Mouse (Mus musculus): Measurements from ENCODE around the gene Maml3. TPM values are rescaled to one million over a fixed set of nuclear protein-coding genes. Genes with fewer than 3 reads are reported as not detected.

Maml3 gene
- polyA plus RNA-seq, 1 experiment from 2014 or later = 2.9 TPM

DNA sequence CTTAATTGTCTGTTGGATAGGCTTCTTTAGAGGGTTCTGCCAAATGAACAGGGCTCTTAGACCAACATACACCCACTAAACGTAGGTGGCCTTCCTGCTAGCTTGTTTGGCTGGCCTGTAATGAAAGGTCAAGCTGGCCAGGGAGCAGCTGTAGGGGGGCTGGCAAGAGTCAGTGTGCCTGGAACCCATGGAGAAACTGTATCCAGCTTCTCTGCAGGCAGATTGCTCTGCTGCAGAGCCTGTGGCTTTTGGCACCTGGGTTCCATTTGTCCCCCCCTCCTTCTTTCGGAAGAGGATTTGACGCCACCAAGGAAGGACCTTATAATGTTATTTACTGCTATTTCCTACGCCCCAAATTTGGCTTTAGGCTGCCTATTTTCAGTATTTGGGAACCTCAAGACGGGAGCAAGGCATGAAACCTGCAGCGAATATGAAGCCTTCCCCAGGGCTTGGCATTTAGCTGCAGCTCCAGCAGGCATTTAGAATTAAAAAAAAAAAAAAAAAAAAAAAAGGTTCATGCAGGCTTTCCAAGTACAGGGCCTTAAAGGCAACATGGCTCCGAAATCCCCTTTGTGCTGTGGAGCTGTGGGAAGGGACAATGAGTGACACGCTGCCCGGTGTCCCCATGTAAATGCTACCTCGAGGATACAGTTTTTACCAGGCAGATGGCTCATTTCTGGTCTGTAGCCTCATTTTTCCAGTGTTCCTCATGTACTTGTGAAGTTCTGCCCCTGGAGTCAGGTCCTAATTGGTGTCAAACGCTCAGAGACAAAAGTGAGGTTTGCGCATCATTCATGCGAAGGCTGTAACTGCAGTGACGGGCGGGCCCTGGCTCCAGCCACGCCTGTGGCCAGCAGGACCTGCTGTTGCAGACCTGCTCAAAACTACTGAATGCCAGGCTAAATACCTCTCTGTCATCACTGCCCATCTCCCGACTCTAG is 356.2 kb downstream of the Maml3 start:
- 85% methylated on average over 17 of the region's 17 CpGs for WGBS
- Histone ChIP-seq H3K4me2 (replicated peaks; ENCODE audit: low read depth) (no peak overlapping the region), H3K36me3 (ENCODE audit: control insufficient read depth, insufficient read depth, low read length) (no peaks in the 10 kb centered on the region), H3K9ac (ENCODE audit: low read length) (no peak overlapping the region), H3K27me3 (ENCODE audit: control insufficient read depth, insufficient read depth, low read length) (no peaks in the 10 kb centered on the region), H3K4me1 (replicated peaks; ENCODE audit: control insufficient read depth, insufficient read depth) (no peaks in the 10 kb centered on the region; the same call in 1 of the 2 replicates), H3K4me3 (ENCODE audit: low read depth, low read length) (no peak overlapping the region), H3K9me3 (ENCODE audit: control insufficient read depth, low read length) (no peaks in the 10 kb centered on the region), H3K27ac (replicated peaks) (no peak overlapping the region)
- no peak for DNase-seq (ENCODE audit: low spot score)
- TF ChIP-seq EP300 (optimal IDR thresholded peaks at IDR 0.05) = no peak
- no peak for TF ChIP-seq CTCF (IDR thresholded peaks at IDR 0.05; ENCODE audit: low read depth)
- ATAC-seq (ENCODE audit: low FRiP score, low TSS enrichment) = no peak

DNA sequence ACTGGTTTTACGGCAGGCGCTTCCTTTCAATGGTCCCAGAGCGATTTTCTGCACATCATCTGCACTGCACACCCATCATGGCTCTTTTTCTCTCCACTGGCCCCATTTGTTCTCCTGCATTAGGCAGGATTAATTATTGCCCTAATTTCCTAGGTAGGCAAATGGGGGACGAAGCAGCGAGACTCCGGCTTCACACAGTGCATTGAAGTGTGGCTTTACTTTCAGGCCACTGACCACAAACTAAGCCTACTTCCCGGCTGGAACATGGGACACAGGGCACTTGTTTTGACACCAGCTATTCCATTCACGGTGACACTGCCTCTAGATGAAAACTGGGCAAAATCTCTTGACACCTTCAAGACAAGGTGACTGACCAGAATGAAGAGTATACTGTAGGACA is 358.1 kb downstream of the Maml3 start:
- Histone ChIP-seq H3K9me3 (ENCODE audit: control insufficient read depth, low read length) (no peaks in the 10 kb centered on the region), H3K4me1 (replicated peaks; ENCODE audit: control insufficient read depth, insufficient read depth) (no peaks in the 10 kb centered on the region; the same call in 1 of the 2 replicates), H3K4me3 (ENCODE audit: low read depth, low read length) (no peak overlapping the region), H3K9ac (ENCODE audit: low read length) (no peak overlapping the region), H3K27ac (replicated peaks) (no peak overlapping the region), H3K27me3 (ENCODE audit: control insufficient read depth, insufficient read depth, low read length) (no peaks in the 10 kb centered on the region), H3K36me3 (ENCODE audit: control insufficient read depth, insufficient read depth, low read length) (no peaks in the 10 kb centered on the region), H3K4me2 (replicated peaks; ENCODE audit: low read depth) (no peak overlapping the region)
- no peak for DNase-seq (ENCODE audit: low spot score)
- no peak for ATAC-seq (ENCODE audit: low FRiP score, low TSS enrichment)
- TF ChIP-seq CTCF (IDR thresholded peaks at IDR 0.05; ENCODE audit: low read depth) (no peak), EP300 (optimal IDR thresholded peaks at IDR 0.05) (no peak)
- 94% methylated on average over 8 of the region's 8 CpGs for WGBS

DNA sequence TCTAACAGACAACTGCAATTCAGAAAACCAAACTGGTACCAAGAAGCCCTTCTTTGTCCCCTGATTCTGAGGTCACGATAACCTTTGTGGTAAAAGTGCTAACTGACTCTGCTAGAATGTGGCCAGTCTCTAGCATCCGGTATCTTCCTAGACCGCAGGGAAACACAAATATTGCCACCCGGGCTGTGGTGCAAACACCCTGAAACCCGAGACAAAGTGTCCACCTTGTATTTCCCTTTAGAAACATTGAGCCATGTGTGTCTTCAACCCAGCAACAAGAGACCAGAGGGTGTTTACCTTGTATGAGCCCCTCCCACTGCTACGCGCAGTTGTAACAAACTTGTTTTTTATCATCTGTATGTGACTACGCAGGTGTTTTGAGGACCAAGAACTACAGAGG is 359.7 kb downstream of the Maml3 start:
- ATAC-seq (ENCODE audit: low FRiP score, low TSS enrichment) = no peak
- no peaks in the 10 kb centered on the region; the same call in 1 of the 2 replicates for H3K4me1 ChIP-seq (replicated peaks; ENCODE audit: control insufficient read depth, insufficient read depth)
- H3K9ac ChIP-seq (ENCODE audit: low read length) = no peak overlapping the region
- H3K36me3 ChIP-seq (ENCODE audit: control insufficient read depth, insufficient read depth, low read length) = no peaks in the 10 kb centered on the region
- DNase-seq (ENCODE audit: low spot score) = no peak
- no peak overlapping the region for H3K27ac ChIP-seq (replicated peaks)
- H3K4me3 ChIP-seq (ENCODE audit: low read depth, low read length) = no peak overlapping the region
- no peak overlapping the region for H3K4me2 ChIP-seq (replicated peaks; ENCODE audit: low read depth)
- H3K27me3 ChIP-seq (ENCODE audit: control insufficient read depth, insufficient read depth, low read length) = no peaks in the 10 kb centered on the region
- H3K9me3 ChIP-seq (ENCODE audit: control insufficient read depth, low read length) = no peaks in the 10 kb centered on the region
- no peak for TF ChIP-seq CTCF (IDR thresholded peaks at IDR 0.05; ENCODE audit: low read depth)
- TF ChIP-seq EP300 (optimal IDR thresholded peaks at IDR 0.05) = no peak
- 71% methylated on average over 8 of the region's 8 CpGs for WGBS

DNA sequence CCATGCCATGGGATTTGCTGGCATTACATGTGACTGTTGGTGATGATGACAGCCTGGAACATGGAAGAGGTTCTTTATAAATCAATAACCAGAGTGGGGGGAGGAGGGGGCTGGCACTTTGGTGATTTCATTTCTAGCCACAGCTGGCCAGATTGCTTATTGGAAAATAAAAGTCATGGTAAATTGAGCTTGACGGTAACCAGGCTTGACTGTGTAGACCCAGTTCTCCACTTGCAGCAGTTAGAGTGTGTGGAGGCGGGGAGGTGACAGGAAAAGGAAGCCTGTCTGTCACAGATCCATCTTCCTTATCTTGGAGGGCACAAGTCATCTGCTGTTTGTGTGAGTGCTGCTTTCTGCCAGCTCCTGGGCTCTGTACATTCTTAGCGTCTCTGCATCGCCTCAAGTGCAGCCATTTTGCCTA is 360.5 kb downstream of the Maml3 start:
- no peaks in the 10 kb centered on the region for H3K9me3 ChIP-seq (ENCODE audit: control insufficient read depth, low read length)
- TF ChIP-seq EP300 (optimal IDR thresholded peaks at IDR 0.05) = no peak
- no peak for TF ChIP-seq CTCF (IDR thresholded peaks at IDR 0.05; ENCODE audit: low read depth)
- no peak overlapping the region for H3K4me2 ChIP-seq (replicated peaks; ENCODE audit: low read depth)
- ATAC-seq (ENCODE audit: low FRiP score, low TSS enrichment) (no peak; the same call in 1 of the 2 replicates), DNase-seq (ENCODE audit: low spot score) (no peak)
- H3K27ac ChIP-seq (replicated peaks) = no peak overlapping the region
- no peak overlapping the region for H3K4me3 ChIP-seq (ENCODE audit: low read depth, low read length)
- no peaks in the 10 kb centered on the region for H3K4me1 ChIP-seq (replicated peaks; ENCODE audit: control insufficient read depth, insufficient read depth)
- no peaks in the 10 kb centered on the region for H3K36me3 ChIP-seq (ENCODE audit: control insufficient read depth, insufficient read depth, low read length)
- H3K27me3 ChIP-seq (ENCODE audit: control insufficient read depth, insufficient read depth, low read length) = no peaks in the 10 kb centered on the region
- 66% methylated on average over 4 of the region's 4 CpGs for WGBS
- no peak overlapping the region for H3K9ac ChIP-seq (ENCODE audit: low read length)

DNA sequence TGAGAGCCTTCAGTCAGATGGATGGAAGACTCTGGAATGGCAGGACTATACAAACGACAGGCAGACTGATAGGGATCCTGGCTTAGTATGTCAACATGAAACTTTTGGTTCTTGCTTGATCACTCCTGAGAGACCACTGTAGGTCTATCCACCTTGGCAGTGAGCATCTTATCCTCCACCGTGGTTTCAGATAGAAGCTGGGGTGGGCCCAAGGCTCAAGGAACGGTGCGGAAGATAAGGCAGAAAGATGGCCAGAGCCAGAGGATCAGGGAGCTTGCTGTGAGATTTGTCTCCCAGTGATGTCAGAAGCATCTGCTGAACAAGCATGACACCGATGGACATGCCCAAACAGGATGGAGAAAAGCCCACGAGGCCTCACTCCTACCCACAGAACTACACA is 362.5 kb downstream of the Maml3 start:
- H3K36me3 ChIP-seq (ENCODE audit: control insufficient read depth, insufficient read depth, low read length) = no peaks in the 10 kb centered on the region
- no peak overlapping the region for H3K27ac ChIP-seq (replicated peaks)
- no peaks in the 10 kb centered on the region for H3K4me1 ChIP-seq (replicated peaks; ENCODE audit: control insufficient read depth, insufficient read depth)
- DNase-seq (ENCODE audit: low spot score) (no peak), ATAC-seq (ENCODE audit: low FRiP score, low TSS enrichment) (no peak)
- TF ChIP-seq EP300 (optimal IDR thresholded peaks at IDR 0.05) (no peak), CTCF (IDR thresholded peaks at IDR 0.05; ENCODE audit: low read depth) (no peak)
- no peak overlapping the region for H3K4me3 ChIP-seq (ENCODE audit: low read depth, low read length)
- no peaks in the 10 kb centered on the region for H3K9me3 ChIP-seq (ENCODE audit: control insufficient read depth, low read length)
- no peaks in the 10 kb centered on the region for H3K27me3 ChIP-seq (ENCODE audit: control insufficient read depth, insufficient read depth, low read length)
- no peak overlapping the region for H3K9ac ChIP-seq (ENCODE audit: low read length)
- WGBS = 80% methylated on average over 6 of the region's 6 CpGs
- no peak overlapping the region for H3K4me2 ChIP-seq (replicated peaks; ENCODE audit: low read depth)

DNA sequence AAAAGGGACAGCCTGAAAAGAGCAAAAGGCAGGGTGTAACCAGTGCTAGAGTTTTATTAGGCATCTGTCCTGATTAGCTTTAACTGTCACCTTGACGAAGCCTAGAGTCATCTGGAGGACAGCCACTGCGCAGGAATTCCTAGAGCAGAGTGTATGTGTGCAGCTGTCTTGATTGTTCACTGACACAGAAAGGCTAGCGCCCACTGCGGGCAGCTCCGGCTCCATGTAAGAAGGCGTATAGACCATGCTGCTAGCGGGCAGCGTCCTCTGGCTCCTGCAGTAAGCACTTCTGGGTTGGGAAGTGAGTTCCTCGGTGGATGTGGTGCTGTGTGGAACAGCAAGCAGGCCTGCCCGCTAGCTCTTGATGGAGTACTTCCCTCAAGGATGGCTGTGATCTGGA is 363.1 kb downstream of the Maml3 start:
- Histone ChIP-seq H3K9ac (ENCODE audit: low read length) (no peak overlapping the region), H3K4me1 (replicated peaks; ENCODE audit: control insufficient read depth, insufficient read depth) (no peaks in the 10 kb centered on the region), H3K4me2 (replicated peaks; ENCODE audit: low read depth) (no peak overlapping the region), H3K4me3 (ENCODE audit: low read depth, low read length) (no peak overlapping the region), H3K9me3 (ENCODE audit: control insufficient read depth, low read length) (no peaks in the 10 kb centered on the region), H3K36me3 (ENCODE audit: control insufficient read depth, insufficient read depth, low read length) (no peaks in the 10 kb centered on the region), H3K27me3 (ENCODE audit: control insufficient read depth, insufficient read depth, low read length) (no peaks in the 10 kb centered on the region), H3K27ac (replicated peaks) (no peak overlapping the region)
- ATAC-seq (ENCODE audit: low FRiP score, low TSS enrichment) (no peak), DNase-seq (ENCODE audit: low spot score) (no peak)
- TF ChIP-seq CTCF (IDR thresholded peaks at IDR 0.05; ENCODE audit: low read depth) = no peak
- no peak for TF ChIP-seq EP300 (optimal IDR thresholded peaks at IDR 0.05)
- 82% methylated on average over 10 of the region's 10 CpGs for WGBS

Measured in stomach, postnatal 0 days (tissue).